Mouse (Mus musculus) kidney, embryonic 16.5 days (tissue): ENCODE data around the gene Nudt3. TPM values are rescaled to one million over a fixed set of nuclear protein-coding genes. Genes with fewer than 3 reads are reported as not detected.

Source experiments
- ATAC-seq: fragments of 200-750 bp; cut with Nextera tagmentation; 2 replicates; pipeline ENCODE4 v1.8.0; 2017; ENCODE audit warnings: moderate TSS enrichment; ENCODE audit not compliant: low FRiP score, low TSS enrichment
- H3K27ac ChIP-seq: fragments of 300-500 bp; sonication (generic); 2 replicates; pipeline ENCODE4 v1.5.1; 2014; ENCODE audit warnings: low read length
- H3K27me3 ChIP-seq: fragments of 300-500 bp; sonication (generic); 2 replicates; pipeline ENCODE4 v1.6.1; 2014; ENCODE audit warnings: low read length, control low read depth, mixed read lengths; ENCODE audit not compliant: insufficient read depth
- H3K36me3 ChIP-seq: fragments of 300-500 bp; sonication (generic); 2 replicates; pipeline ENCODE4 v1.6.1; 2014; ENCODE audit warnings: low read length, control low read depth, mixed read lengths; ENCODE audit not compliant: insufficient read depth
- H3K4me1 ChIP-seq: fragments of 300-500 bp; sonication (generic); 2 replicates; pipeline ENCODE4 v1.6.1; 2014; ENCODE audit warnings: low read length, control low read depth, mixed read lengths; ENCODE audit not compliant: insufficient read depth
- H3K4me2 ChIP-seq: fragments of 300-500 bp; sonication (generic); replicated peaks from 2 replicates; pipeline ENCODE4 v1.6.1; 2014; ENCODE audit warnings: low read depth, low read length
- H3K4me3 ChIP-seq: fragments of 300-500 bp; sonication (generic); 2 replicates; pipeline ENCODE4 v1.5.1; 2014; ENCODE audit warnings: mild to moderate bottlenecking, low read length
- H3K9ac ChIP-seq: fragments of 300-500 bp; sonication (generic); replicated peaks from 2 replicates; pipeline ENCODE4 v1.6.1; 2014; ENCODE audit warnings: low read length
- H3K9me3 ChIP-seq: fragments of 300-500 bp; sonication (generic); 2 replicates; pipeline ENCODE4 v1.6.1; 2016; ENCODE audit warnings: low read length, control low read depth
- WGBS: fragments of 180-500 bp; shearing (Covaris S2); extraction: QIAGEN DNeasy Blood & Tissue Kit; methylation state at CpG from one replicate; pipeline ENCODE4 v1.1.7; 2014; 5-methylcytosine and 5-hydroxymethylcytosine counted together
- polyA plus RNA-seq: library from polyadenylated mRNA; unstranded; fragments of >200 nt; fragmentation: Nextera tagmentation; extraction: Ambion mirVana; gene quantifications from 2 replicates; pipeline ENCODE4 v1.2.1, GENCODE M21; 2015

Gene Nudt3
- polyA plus RNA-seq, 1 experiment from 2014 or later, result 84.1 TPM

DNA sequence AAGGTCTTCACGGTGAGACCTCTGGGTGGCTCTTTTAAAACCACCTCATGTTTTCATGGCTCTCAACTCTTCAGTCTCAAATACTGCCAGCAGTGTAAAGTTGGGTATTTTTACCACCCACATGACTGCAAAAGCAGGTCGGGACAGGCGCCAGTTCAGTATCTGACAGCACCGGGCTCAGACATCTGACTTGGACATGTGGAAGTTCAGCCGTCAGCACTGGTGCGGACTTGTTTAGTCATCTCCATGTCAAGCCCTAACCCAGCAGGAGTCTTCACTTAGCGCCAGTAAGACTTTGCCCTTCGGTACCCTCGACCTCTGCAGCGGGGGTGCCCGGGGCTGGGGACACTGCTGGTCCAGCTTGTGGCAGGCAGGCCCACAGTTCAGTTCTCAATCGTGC is 36.0 kb downstream of the Nudt3 start:
- Histone ChIP-seq H3K36me3 (peaks cover 8% of the 10 kb centered on the region), H3K4me1 (peaks cover 20% of the 10 kb centered on the region), H3K9me3 (no peaks in the 10 kb centered on the region), H3K9ac (no peak overlapping the region), H3K4me2 (no peak overlapping the region), H3K27ac (no peak overlapping the region), H3K4me3 (no peak overlapping the region), H3K27me3 (no peaks in the 10 kb centered on the region)
- ATAC-seq, result peak; percentile 56
- WGBS, result 76% methylated on average over 12 of the region's 12 CpGs

- no peak overlapping the region for H3K27ac ChIP-seq
- H3K9ac ChIP-seq, result no peak overlapping the region
- H3K4me2 ChIP-seq, result no peak overlapping the region
- no peak for ATAC-seq
- H3K36me3 ChIP-seq, result peaks cover 14% of the 10 kb centered on the region
- WGBS, result 53% methylated on average over 9 of the region's 9 CpGs
- H3K9me3 ChIP-seq, result no peaks in the 10 kb centered on the region
- peaks cover 20% of the 10 kb centered on the region for H3K4me1 ChIP-seq
- no peaks in the 10 kb centered on the region for H3K27me3 ChIP-seq
- H3K4me3 ChIP-seq, result no peak overlapping the region
Observed at GRCm38 (mm10) chr17:27586661-27587060, 36.6 kb downstream of the Nudt3 start.

- WGBS, result 91% methylated on average over 13 of the region's 13 CpGs
Observed at GRCm38 (mm10) chr17:27583185-27583894, 40.0 kb downstream of the Nudt3 start.

DNA sequence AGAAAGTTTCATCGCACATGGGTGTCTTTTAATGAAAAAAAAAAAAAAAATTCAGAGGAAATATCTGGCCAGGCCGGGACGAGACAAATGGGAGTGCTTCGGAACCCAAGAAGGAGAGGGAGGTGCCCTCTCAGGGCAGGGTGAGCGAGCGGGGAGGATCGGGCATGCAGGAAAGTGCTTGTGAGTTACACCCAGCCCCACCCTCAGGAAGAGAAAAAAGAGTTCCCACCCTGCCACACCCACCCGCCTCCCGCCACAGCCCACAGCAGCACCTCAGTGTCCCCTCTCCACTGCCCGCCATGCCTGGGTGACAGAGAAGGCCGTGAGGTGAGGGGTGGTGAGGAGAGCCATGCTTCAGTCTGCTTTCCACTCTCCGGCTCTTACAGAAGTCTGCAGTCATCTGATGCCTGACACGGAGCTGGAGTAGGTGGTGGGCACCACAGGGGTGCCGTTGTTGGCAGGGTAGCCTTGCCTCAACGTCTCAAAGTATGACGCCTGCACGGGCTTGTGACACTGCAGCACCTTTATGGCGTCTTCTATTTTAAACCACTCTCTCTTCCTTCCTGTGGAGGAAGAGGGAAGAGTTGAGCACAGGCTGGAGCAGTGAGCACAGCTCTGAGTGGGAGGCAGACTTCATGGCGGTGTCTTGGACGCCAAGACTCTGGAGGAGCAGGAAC is 42.8 kb downstream of the Nudt3 start:
- Histone ChIP-seq H3K4me3 (no peak overlapping the region), H3K9me3 (no peaks in the 10 kb centered on the region), H3K4me1 (no peaks in the 10 kb centered on the region), H3K36me3 (peaks cover 46% of the 10 kb centered on the region), H3K27me3 (no peaks in the 10 kb centered on the region), H3K9ac (no peak overlapping the region), H3K4me2 (no peak overlapping the region), H3K27ac (no peak overlapping the region)
- 79% methylated on average over 20 of the region's 20 CpGs for WGBS
- 0 out of 2 replicates have a peak, but pooled peaks have one; percentile 6 for ATAC-seq

More at GRCm38 (mm10) chr17:27583185-27583894, 40.0 kb downstream of the Nudt3 start:
- H3K4me1 ChIP-seq, result peaks cover 16% of the 10 kb centered on the region
- no peak overlapping the region for H3K9ac ChIP-seq
- H3K27ac ChIP-seq, result no peak overlapping the region
- H3K36me3 ChIP-seq, result peaks cover 41% of the 10 kb centered on the region
- no peaks in the 10 kb centered on the region for H3K9me3 ChIP-seq
- no peaks in the 10 kb centered on the region for H3K27me3 ChIP-seq
- ATAC-seq, result no peak
- H3K4me3 ChIP-seq, result no peak overlapping the region
- H3K4me2 ChIP-seq, result no peak overlapping the region

DNA sequence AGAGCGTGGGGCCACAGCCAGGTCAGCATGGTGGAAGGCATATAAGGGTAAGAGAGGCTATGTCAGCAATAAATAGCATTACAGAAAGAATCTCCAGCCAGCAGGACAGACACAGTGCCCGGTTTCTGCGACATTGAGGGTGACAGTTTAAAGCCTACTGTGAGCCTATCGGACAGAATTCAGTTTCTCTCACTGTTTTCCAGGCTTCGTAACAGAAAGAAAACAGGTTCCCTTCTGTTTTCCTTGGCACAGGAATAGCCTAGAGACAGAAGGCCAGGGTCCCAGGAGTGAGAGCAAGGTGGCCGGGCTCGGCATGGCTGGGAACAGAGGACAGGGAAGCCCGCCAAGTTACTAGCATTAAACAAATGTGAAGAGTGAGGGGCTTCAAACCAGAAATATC is 43.5 kb downstream of the Nudt3 start:
- Histone ChIP-seq H3K9me3 (no peaks in the 10 kb centered on the region), H3K4me3 (no peak overlapping the region), H3K9ac (no peak overlapping the region), H3K27me3 (no peaks in the 10 kb centered on the region), H3K36me3 (peaks cover 46% of the 10 kb centered on the region), H3K4me1 (no peaks in the 10 kb centered on the region), H3K27ac (no peak overlapping the region), H3K4me2 (no peak overlapping the region)
- no peak for ATAC-seq
- 78% methylated on average over 8 of the region's 8 CpGs for whole genome bisulfite sequencing

GRCm38 (mm10) chr17:27578487-27578886 is 44.8 kb downstream of the Nudt3 start:
- no peak overlapping the region for H3K4me3 ChIP-seq
- H3K9ac ChIP-seq, result no peak overlapping the region
- ATAC-seq, result no peak
- 91% methylated on average over 10 of the region's 10 CpGs for WGBS
- no peaks in the 10 kb centered on the region for H3K9me3 ChIP-seq
- H3K4me2 ChIP-seq, result no peak overlapping the region
- H3K27ac ChIP-seq, result no peak overlapping the region
- peaks cover 46% of the 10 kb centered on the region for H3K36me3 ChIP-seq
- H3K4me1 ChIP-seq, result no peaks in the 10 kb centered on the region
- H3K27me3 ChIP-seq, result no peaks in the 10 kb centered on the region

DNA sequence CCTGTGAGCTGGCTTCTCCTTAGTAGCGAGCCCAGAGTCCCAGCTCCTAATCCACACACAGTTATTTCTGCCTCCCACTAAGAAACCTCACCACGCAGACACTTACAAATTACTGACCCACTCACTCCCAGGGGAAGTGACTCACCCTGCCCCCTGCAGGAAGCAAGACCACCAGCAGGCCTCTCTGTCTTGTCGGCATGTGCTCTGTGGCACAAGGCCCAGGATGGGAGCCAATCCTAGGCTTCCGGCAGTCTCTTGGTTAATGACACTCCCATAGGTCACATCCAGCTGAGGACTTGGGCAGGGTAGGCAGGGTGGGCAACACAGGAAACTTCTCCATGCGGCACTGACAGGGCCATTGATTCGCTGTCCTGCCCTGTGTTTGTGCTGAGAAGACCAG is 45.8 kb downstream of the Nudt3 start:
- peak; percentile 52; the same call in 1 of the 2 replicates for ATAC-seq
- peaks cover 40% of the 10 kb centered on the region for H3K36me3 ChIP-seq

GRCm38 (mm10) chr17:27576056-27576455 is 47.2 kb downstream of the Nudt3 start:
- H3K27me3 ChIP-seq, result no peaks in the 10 kb centered on the region
- H3K9ac ChIP-seq, result no peak overlapping the region
- ATAC-seq, result no peak
- H3K27ac ChIP-seq, result no peak overlapping the region
- H3K4me1 ChIP-seq, result no peaks in the 10 kb centered on the region
- H3K9me3 ChIP-seq, result no peaks in the 10 kb centered on the region
- H3K36me3 ChIP-seq, result peaks cover 28% of the 10 kb centered on the region
- H3K4me2 ChIP-seq, result no peak overlapping the region
- WGBS, result 76% methylated on average over 7 of the region's 7 CpGs
- H3K4me3 ChIP-seq, result no peak overlapping the region

More for the DNA sequence above, 45.8 kb downstream of the Nudt3 start:
- H3K4me3 ChIP-seq, result no peak overlapping the region
- H3K4me2 ChIP-seq, result no peak overlapping the region
- no peak overlapping the region for H3K27ac ChIP-seq
- no peaks in the 10 kb centered on the region for H3K4me1 ChIP-seq
- WGBS, result 56% methylated on average over 6 of the region's 6 CpGs
- H3K27me3 ChIP-seq, result no peaks in the 10 kb centered on the region
- H3K9ac ChIP-seq, result no peak overlapping the region
- H3K9me3 ChIP-seq, result no peaks in the 10 kb centered on the region

DNA sequence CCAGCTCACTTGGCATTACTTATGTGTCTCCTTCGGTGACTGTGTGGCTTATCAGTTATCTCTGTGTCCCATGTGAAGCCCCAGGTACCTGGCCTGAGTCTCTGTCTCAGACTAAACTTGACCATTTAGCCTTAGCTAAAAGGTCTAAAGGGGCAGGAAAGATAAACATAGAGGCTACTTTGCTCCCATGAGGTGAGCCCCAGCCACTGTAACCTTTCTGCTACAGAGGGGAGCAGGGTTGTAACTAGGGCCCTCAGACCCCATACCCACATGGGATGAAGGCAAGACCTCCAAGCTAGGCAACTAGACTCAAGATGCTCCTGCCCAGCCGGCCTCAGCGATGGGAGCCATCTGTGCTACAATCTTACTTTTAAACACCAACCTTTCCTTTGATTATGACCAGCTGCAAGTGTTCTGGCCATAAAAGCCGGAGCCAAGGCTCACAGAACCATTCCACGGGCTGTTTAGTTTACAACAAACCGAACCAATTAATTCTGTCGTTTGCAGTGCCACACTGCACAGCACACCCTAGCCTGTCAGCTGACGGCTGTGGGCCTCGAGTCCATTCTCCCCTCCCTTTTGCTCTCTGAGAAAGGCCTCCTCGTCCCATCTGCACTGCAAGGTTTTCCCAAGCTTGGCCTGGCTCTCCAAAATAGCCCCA is 48.0 kb downstream of the Nudt3 start:
- H3K27me3 ChIP-seq, result no peaks in the 10 kb centered on the region
- 31% methylated on average over 10 of the region's 10 CpGs for WGBS
- ATAC-seq, result no peak
- H3K4me2 ChIP-seq, result no peak overlapping the region
- H3K9ac ChIP-seq, result no peak overlapping the region
- peaks cover 19% of the 10 kb centered on the region for H3K36me3 ChIP-seq
- no peak overlapping the region for H3K27ac ChIP-seq
- no peaks in the 10 kb centered on the region for H3K4me1 ChIP-seq
- no peaks in the 10 kb centered on the region for H3K9me3 ChIP-seq
- no peak overlapping the region for H3K4me3 ChIP-seq
